Mouse (Mus musculus): ENCODE data around the gene Cacna1d. TPM values are rescaled to one million over a fixed set of nuclear protein-coding genes. Genes with fewer than 3 reads are reported as not detected.

Cacna1d gene
- polyA plus RNA-seq, 1 experiment from 2014 or later = 7.2 TPM

DNA sequence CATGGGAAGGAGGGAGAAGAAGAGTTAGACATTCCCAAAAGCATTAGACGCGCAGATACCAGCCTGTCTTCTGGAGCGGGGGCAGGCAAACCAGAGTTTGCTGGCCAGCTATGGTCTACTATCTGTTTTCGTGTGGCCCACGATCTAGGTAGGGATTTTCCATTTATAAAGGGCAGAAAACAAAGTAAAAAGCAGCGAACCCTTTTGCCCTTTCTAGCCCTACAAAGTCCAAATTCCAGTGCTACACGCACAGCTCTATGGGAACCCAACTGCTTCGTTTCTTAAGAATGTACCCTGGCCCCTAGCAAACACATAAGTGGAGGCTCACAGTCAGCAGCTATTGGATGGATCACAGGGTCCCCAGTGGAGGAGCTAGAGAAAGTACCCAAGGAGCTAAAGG is 441.0 kb downstream of the Cacna1d start:
- Histone ChIP-seq H3K27ac (ENCODE audit: low read depth) (no peak overlapping the region), H3K4me3 (ENCODE audit: low read depth, low read length) (no peak overlapping the region), H3K9ac (ENCODE audit: low read length) (no peak overlapping the region), H3K4me2 (ENCODE audit: low read length) (no peak overlapping the region), H3K36me3 (ENCODE audit: control insufficient read depth, insufficient read depth, low read length) (no peaks in the 10 kb centered on the region), H3K27me3 (replicated peaks; ENCODE audit: control insufficient read depth, insufficient read depth, low read length) (no peaks in the 10 kb centered on the region), H3K9me3 (ENCODE audit: control insufficient read depth, low read length) (no peaks in the 10 kb centered on the region), H3K4me1 (replicated peaks; ENCODE audit: control insufficient read depth, insufficient read depth, low read length) (no peaks in the 10 kb centered on the region; the same call in 1 of the 2 replicates)
- DNase-seq (ENCODE audit: low spot score) = no peak
- ATAC-seq (replicated peaks; ENCODE audit: low FRiP score, low TSS enrichment, low read depth) = no peak
- 89% methylated on average over 8 of the region's 8 CpGs for WGBS

DNA sequence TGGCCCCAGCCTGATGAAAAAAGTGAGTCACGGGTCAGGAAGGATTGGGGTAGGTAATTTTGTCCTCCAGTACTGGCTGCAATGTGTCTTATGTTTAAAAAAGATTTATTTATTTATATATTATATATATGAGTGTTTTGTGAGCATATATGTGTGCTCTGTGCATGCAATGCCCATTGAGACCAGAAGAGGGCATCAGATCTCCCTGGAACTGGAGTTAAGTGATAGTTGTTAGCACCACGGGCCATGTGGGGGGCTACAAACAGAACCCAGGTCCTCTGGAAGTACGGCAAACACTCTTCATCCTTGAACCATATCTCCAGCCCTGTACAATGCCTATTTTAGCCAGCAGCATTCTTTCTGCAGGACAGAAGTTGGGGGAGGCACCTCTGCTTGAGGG is 443.2 kb downstream of the Cacna1d start:
- Histone ChIP-seq H3K9ac (ENCODE audit: low read length) (no peak overlapping the region), H3K4me2 (ENCODE audit: low read length) (no peak overlapping the region), H3K4me1 (replicated peaks; ENCODE audit: control insufficient read depth, insufficient read depth, low read length) (no peaks in the 10 kb centered on the region; the same call in 1 of the 2 replicates), H3K27me3 (replicated peaks; ENCODE audit: control insufficient read depth, insufficient read depth, low read length) (no peaks in the 10 kb centered on the region), H3K4me3 (ENCODE audit: low read depth, low read length) (no peak overlapping the region), H3K36me3 (ENCODE audit: control insufficient read depth, insufficient read depth, low read length) (peaks cover 5% of the 10 kb centered on the region; the same call in 1 of the 2 replicates), H3K27ac (ENCODE audit: low read depth) (no peak overlapping the region), H3K9me3 (ENCODE audit: control insufficient read depth, low read length) (no peaks in the 10 kb centered on the region)
- ATAC-seq (replicated peaks; ENCODE audit: low FRiP score, low TSS enrichment, low read depth) (no peak), DNase-seq (ENCODE audit: low spot score) (no peak)
- 87% methylated on average over 3 of the region's 3 CpGs for WGBS

GRCm38 (mm10) chr14:30046976-30047375 is 444.3 kb downstream of the Cacna1d start:
- H3K4me3 ChIP-seq (ENCODE audit: low read depth, low read length) = no peak overlapping the region
- no peaks in the 10 kb centered on the region; the same call in 1 of the 2 replicates for H3K4me1 ChIP-seq (replicated peaks; ENCODE audit: control insufficient read depth, insufficient read depth, low read length)
- H3K27me3 ChIP-seq (replicated peaks; ENCODE audit: control insufficient read depth, insufficient read depth, low read length) = no peaks in the 10 kb centered on the region
- WGBS = 92% methylated on average over 4 of the region's 4 CpGs
- no peak overlapping the region for H3K4me2 ChIP-seq (ENCODE audit: low read length)
- no peak overlapping the region for H3K9ac ChIP-seq (ENCODE audit: low read length)
- no peak for DNase-seq (ENCODE audit: low spot score)
- H3K27ac ChIP-seq (ENCODE audit: low read depth) = no peak overlapping the region
- no peaks in the 10 kb centered on the region for H3K9me3 ChIP-seq (ENCODE audit: control insufficient read depth, low read length)
- H3K36me3 ChIP-seq (ENCODE audit: control insufficient read depth, insufficient read depth, low read length) = peaks cover 5% of the 10 kb centered on the region; the same call in 1 of the 2 replicates
- ATAC-seq (replicated peaks; ENCODE audit: low FRiP score, low TSS enrichment, low read depth) = no peak

GRCm38 (mm10) chr14:30045704-30046220 is 445.5 kb downstream of the Cacna1d start:
- Histone ChIP-seq H3K36me3 (ENCODE audit: control insufficient read depth, insufficient read depth, low read length) (peaks cover 5% of the 10 kb centered on the region; the same call in 1 of the 2 replicates), H3K9ac (ENCODE audit: low read length) (no peak overlapping the region), H3K4me3 (ENCODE audit: low read depth, low read length) (no peak overlapping the region), H3K9me3 (ENCODE audit: control insufficient read depth, low read length) (no peaks in the 10 kb centered on the region), H3K4me2 (ENCODE audit: low read length) (no peak overlapping the region), H3K27ac (ENCODE audit: low read depth) (no peak overlapping the region), H3K27me3 (replicated peaks; ENCODE audit: control insufficient read depth, insufficient read depth, low read length) (no peaks in the 10 kb centered on the region), H3K4me1 (replicated peaks; ENCODE audit: control insufficient read depth, insufficient read depth, low read length) (no peaks in the 10 kb centered on the region; the same call in 1 of the 2 replicates)
- ATAC-seq (replicated peaks; ENCODE audit: low FRiP score, low TSS enrichment, low read depth) (no peak), DNase-seq (ENCODE audit: low spot score) (no peak)
- 76% methylated on average over 8 of the region's 8 CpGs for WGBS

DNA sequence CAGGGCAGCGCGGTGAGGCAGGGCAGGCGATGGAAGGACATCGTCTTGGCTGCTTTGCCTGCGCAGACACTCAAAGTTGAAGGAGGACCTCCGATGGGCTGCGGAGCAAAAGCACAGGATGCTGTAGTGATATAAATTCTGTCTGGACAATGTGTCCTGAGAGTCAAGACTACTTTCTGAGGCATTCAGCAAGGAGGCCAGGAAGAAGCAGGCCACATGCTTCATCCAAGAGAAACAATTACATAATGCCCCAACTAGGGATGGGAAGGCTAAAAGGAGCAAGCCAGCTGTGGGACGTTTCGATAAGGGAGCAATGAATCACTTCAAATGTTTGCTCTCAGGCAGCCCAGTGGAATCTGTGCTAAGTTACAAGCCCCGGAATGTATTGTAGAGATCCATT is 446.0 kb downstream of the Cacna1d start:
- Histone ChIP-seq H3K27ac (ENCODE audit: low read depth) (no peak overlapping the region), H3K4me2 (ENCODE audit: low read length) (no peak overlapping the region), H3K9ac (ENCODE audit: low read length) (no peak overlapping the region), H3K36me3 (ENCODE audit: control insufficient read depth, insufficient read depth, low read length) (peaks cover 5% of the 10 kb centered on the region; the same call in 1 of the 2 replicates), H3K27me3 (replicated peaks; ENCODE audit: control insufficient read depth, insufficient read depth, low read length) (no peaks in the 10 kb centered on the region), H3K9me3 (ENCODE audit: control insufficient read depth, low read length) (no peaks in the 10 kb centered on the region), H3K4me1 (replicated peaks; ENCODE audit: control insufficient read depth, insufficient read depth, low read length) (no peaks in the 10 kb centered on the region; the same call in 1 of the 2 replicates), H3K4me3 (ENCODE audit: low read depth, low read length) (no peak overlapping the region)
- ATAC-seq (replicated peaks; ENCODE audit: low FRiP score, low TSS enrichment, low read depth) (no peak), DNase-seq (ENCODE audit: low spot score) (no peak)
- 68% methylated on average over 10 of the region's 10 CpGs for WGBS

DNA sequence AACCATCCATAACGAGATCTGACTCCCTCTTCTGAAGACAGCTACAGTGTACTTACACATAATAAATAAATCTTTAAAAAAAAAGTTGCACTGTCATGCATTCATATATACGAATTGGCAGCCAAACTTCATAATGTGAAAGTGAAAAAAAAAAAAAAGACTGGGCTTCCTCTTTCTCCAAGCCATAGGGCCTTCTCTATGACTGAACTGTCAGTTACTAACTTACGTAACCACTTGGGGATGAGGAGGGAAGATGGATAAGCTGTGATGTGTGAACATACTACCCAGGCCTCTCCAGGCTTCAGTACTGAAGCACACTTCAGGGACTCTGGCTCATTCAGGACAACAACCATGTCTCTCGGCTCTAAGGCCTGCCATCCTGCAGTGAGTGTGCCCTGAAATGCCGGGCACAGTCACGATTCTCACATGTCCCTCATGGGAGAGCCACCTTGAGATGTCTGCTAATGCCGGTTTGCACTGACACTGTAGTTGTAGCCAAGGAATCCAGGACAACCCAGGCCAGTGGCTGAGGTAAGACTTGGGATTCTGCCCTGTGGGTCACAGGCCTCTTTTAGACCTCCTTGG is 447.8 kb downstream of the Cacna1d start:
- no peak overlapping the region for H3K9ac ChIP-seq (ENCODE audit: low read length)
- H3K9me3 ChIP-seq (ENCODE audit: control insufficient read depth, low read length) = no peaks in the 10 kb centered on the region
- H3K4me2 ChIP-seq (ENCODE audit: low read length) = no peak overlapping the region
- ATAC-seq (replicated peaks; ENCODE audit: low FRiP score, low TSS enrichment, low read depth) = no peak
- no peak overlapping the region for H3K27ac ChIP-seq (ENCODE audit: low read depth)
- 88% methylated on average over 7 of the region's 7 CpGs for WGBS
- H3K4me1 ChIP-seq (replicated peaks; ENCODE audit: control insufficient read depth, insufficient read depth, low read length) = no peaks in the 10 kb centered on the region; the same call in 1 of the 2 replicates
- DNase-seq (ENCODE audit: low spot score) = no peak
- H3K36me3 ChIP-seq (ENCODE audit: control insufficient read depth, insufficient read depth, low read length) = peaks cover 5% of the 10 kb centered on the region; the same call in 1 of the 2 replicates
- H3K4me3 ChIP-seq (ENCODE audit: low read depth, low read length) = no peak overlapping the region
- H3K27me3 ChIP-seq (replicated peaks; ENCODE audit: control insufficient read depth, insufficient read depth, low read length) = no peaks in the 10 kb centered on the region

DNA sequence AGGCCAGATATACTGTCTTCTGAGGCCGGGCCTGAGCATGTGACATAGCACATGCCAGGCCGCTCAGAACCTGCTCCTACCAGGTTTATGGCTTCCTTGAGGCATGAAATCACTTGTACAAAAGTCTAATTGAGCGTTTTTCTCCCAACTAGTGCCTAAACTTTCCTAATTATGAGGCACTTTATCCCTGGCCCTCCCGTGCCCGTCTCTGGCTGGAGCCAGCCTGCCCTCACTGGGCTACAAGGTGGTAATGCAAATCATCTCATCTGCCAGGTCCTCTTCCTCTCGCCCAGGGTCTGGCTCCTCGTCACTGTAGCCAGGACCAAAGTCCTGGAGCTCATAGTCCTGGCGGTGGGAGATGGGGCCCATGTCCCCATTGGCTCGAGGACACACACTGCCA is 449.4 kb downstream of the Cacna1d start:
- no peaks in the 10 kb centered on the region for H3K27me3 ChIP-seq (replicated peaks; ENCODE audit: control insufficient read depth, insufficient read depth, low read length)
- no peaks in the 10 kb centered on the region; the same call in 1 of the 2 replicates for H3K4me1 ChIP-seq (replicated peaks; ENCODE audit: control insufficient read depth, insufficient read depth, low read length)
- no peak for ATAC-seq (replicated peaks; ENCODE audit: low FRiP score, low TSS enrichment, low read depth)
- H3K9me3 ChIP-seq (ENCODE audit: control insufficient read depth, low read length) = no peaks in the 10 kb centered on the region
- peaks cover 5% of the 10 kb centered on the region; the same call in 1 of the 2 replicates for H3K36me3 ChIP-seq (ENCODE audit: control insufficient read depth, insufficient read depth, low read length)
- H3K9ac ChIP-seq (ENCODE audit: low read length) = no peak overlapping the region
- no peak for DNase-seq (ENCODE audit: low spot score)
- no peak overlapping the region for H3K27ac ChIP-seq (ENCODE audit: low read depth)
- no peak overlapping the region for H3K4me3 ChIP-seq (ENCODE audit: low read depth, low read length)
- WGBS = 80% methylated on average over 9 of the region's 9 CpGs
- no peak overlapping the region for H3K4me2 ChIP-seq (ENCODE audit: low read length)

- no peaks in the 10 kb centered on the region for H3K27me3 ChIP-seq (replicated peaks; ENCODE audit: control insufficient read depth, insufficient read depth, low read length)
- H3K4me2 ChIP-seq (ENCODE audit: low read length) = no peak overlapping the region
- H3K4me3 ChIP-seq (ENCODE audit: low read depth, low read length) = no peak overlapping the region
- no peaks in the 10 kb centered on the region; the same call in 1 of the 2 replicates for H3K36me3 ChIP-seq (ENCODE audit: control insufficient read depth, insufficient read depth, low read length)
- H3K4me1 ChIP-seq (replicated peaks; ENCODE audit: control insufficient read depth, insufficient read depth, low read length) = no peaks in the 10 kb centered on the region
- no peaks in the 10 kb centered on the region for H3K9me3 ChIP-seq (ENCODE audit: control insufficient read depth, low read length)
- H3K27ac ChIP-seq (ENCODE audit: low read depth) = no peak overlapping the region
- H3K9ac ChIP-seq (ENCODE audit: low read length) = no peak overlapping the region
- no peak for ATAC-seq (replicated peaks; ENCODE audit: low FRiP score, low TSS enrichment, low read depth)
- 73% methylated on average over 4 of the region's 4 CpGs for WGBS
- no peak for DNase-seq (ENCODE audit: low spot score)
These were observed 451.8 kb downstream of the Cacna1d start for GRCm38 (mm10) chr14:30039413-30039812.

DNA sequence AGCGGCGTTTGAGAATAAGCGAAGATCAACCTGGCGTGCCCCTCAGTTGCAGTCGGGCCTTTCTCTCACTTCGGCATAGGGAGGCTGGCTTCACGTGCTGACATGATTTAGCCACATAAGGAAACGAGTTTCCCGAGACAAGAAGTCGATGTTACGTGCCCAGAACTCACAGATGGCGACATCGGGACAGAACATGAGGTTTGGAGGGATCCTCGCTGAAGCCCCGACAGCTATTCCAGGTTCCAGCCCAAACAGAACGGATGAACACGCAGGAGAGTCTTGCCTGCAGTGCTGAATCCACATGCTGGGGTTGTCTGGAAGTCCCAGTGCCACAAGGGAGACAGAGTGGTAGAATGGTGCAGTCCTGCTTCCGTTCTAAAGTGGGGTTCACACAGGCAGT is 452.8 kb downstream of the Cacna1d start:
- H3K4me2 ChIP-seq (ENCODE audit: low read length) = no peak overlapping the region
- WGBS = 92% methylated on average over 18 of the region's 18 CpGs
- H3K27ac ChIP-seq (ENCODE audit: low read depth) = no peak overlapping the region
- no peaks in the 10 kb centered on the region for H3K9me3 ChIP-seq (ENCODE audit: control insufficient read depth, low read length)
- H3K36me3 ChIP-seq (ENCODE audit: control insufficient read depth, insufficient read depth, low read length) = no peaks in the 10 kb centered on the region; the same call in 1 of the 2 replicates
- no peak for ATAC-seq (replicated peaks; ENCODE audit: low FRiP score, low TSS enrichment, low read depth)
- H3K4me1 ChIP-seq (replicated peaks; ENCODE audit: control insufficient read depth, insufficient read depth, low read length) = no peaks in the 10 kb centered on the region
- no peak for DNase-seq (ENCODE audit: low spot score)
- H3K4me3 ChIP-seq (ENCODE audit: low read depth, low read length) = no peak overlapping the region
- H3K9ac ChIP-seq (ENCODE audit: low read length) = no peak overlapping the region
- no peaks in the 10 kb centered on the region for H3K27me3 ChIP-seq (replicated peaks; ENCODE audit: control insufficient read depth, insufficient read depth, low read length)
